Mouse (Mus musculus) stomach, embryonic 15.5 days (tissue): ENCODE data around the gene Chil1. TPM values are rescaled to one million over a fixed set of nuclear protein-coding genes. Genes with fewer than 3 reads are reported as not detected.

Experiments
- ATAC-seq: fragments of 200-750 bp; cut with Nextera tagmentation; 2 replicates; pipeline ENCODE4 v1.8.0; 2017; ENCODE audit warnings: low read depth, moderate number of reproducible peaks, moderate TSS enrichment; ENCODE audit not compliant: insufficient read depth, low FRiP score
- H3K27ac ChIP-seq: fragments of 300-500 bp; sonication (generic); 2 replicates; pipeline ENCODE4 v1.5.1; 2015; ENCODE audit warnings: mild to moderate bottlenecking, inconsistent platforms
- H3K27me3 ChIP-seq: fragments of 300-500 bp; sonication (generic); replicated peaks from 2 replicates; pipeline ENCODE4 v1.6.1; 2015; ENCODE audit warnings: inconsistent platforms
- H3K36me3 ChIP-seq: fragments of 300-500 bp; sonication (generic); 2 replicates; pipeline ENCODE4 v1.6.1; 2015; ENCODE audit warnings: inconsistent platforms
- H3K4me1 ChIP-seq: fragments of 300-500 bp; sonication (generic); 2 replicates; pipeline ENCODE4 v1.6.1; 2015; ENCODE audit warnings: inconsistent platforms
- H3K4me2 ChIP-seq: fragments of 300-500 bp; sonication (generic); 2 replicates; pipeline ENCODE4 v1.6.1; 2015; ENCODE audit warnings: mild to moderate bottlenecking, inconsistent platforms
- H3K4me3 ChIP-seq: fragments of 300-500 bp; sonication (generic); replicated peaks from 2 replicates; pipeline ENCODE4 v1.5.1; 2015; ENCODE audit warnings: inconsistent platforms
- H3K9ac ChIP-seq: fragments of 300-500 bp; sonication (generic); 2 replicates; pipeline ENCODE4 v1.6.1; 2015; ENCODE audit warnings: inconsistent platforms
- H3K9me3 ChIP-seq: fragments of 300-500 bp; sonication (generic); 2 replicates; pipeline ENCODE4 v1.6.1; 2016; ENCODE audit warnings: inconsistent platforms
- WGBS: fragments of 180-500 bp; shearing (Covaris S2); methylation state at CpG from one replicate; pipeline ENCODE4 v1.1.7; 2015; 5-methylcytosine and 5-hydroxymethylcytosine counted together
- polyA plus RNA-seq: library from polyadenylated mRNA; unstranded; fragments of >200 nt; fragmentation: Nextera tagmentation; extraction: Ambion mirVana; gene quantifications from 2 replicates; pipeline ENCODE4 v1.2.1, GENCODE M21; 2015

Chil1 gene
- polyA plus RNA-seq, 1 experiment from 2014 or later: 2.9 TPM

- H3K4me1 ChIP-seq: peaks cover 13% of the 10 kb centered on the region; the same call in 1 of the 2 replicates
- H3K9me3 ChIP-seq: no peaks in the 10 kb centered on the region
- no peaks in the 10 kb centered on the region for H3K36me3 ChIP-seq
- no peak overlapping the region for H3K4me2 ChIP-seq
- no peak overlapping the region for H3K9ac ChIP-seq
- no peak overlapping the region for H3K4me3 ChIP-seq
- no peak for ATAC-seq
- no peaks in the 10 kb centered on the region for H3K27me3 ChIP-seq
- WGBS: 80% methylated on average over 15 of the region's 15 CpGs
- H3K27ac ChIP-seq: no peak overlapping the region
Observed at GRCm38 (mm10) chr1:134197325-134197982, 15.5 kb downstream of the Chil1 start.

GRCm38 (mm10) chr1:134198197-134198995, 16.4 kb downstream of the Chil1 start:
- no peak overlapping the region for H3K4me2 ChIP-seq
- H3K27me3 ChIP-seq: no peaks in the 10 kb centered on the region
- ATAC-seq: peak; percentile 38; the same call in 1 of the 2 replicates
- H3K4me1 ChIP-seq: peaks cover 13% of the 10 kb centered on the region; the same call in 1 of the 2 replicates
- H3K9ac ChIP-seq: no peak overlapping the region
- no peaks in the 10 kb centered on the region for H3K9me3 ChIP-seq
- 67% methylated on average over 12 of the region's 12 CpGs for WGBS
- H3K27ac ChIP-seq: no peak overlapping the region
- no peaks in the 10 kb centered on the region for H3K36me3 ChIP-seq
- no peak overlapping the region for H3K4me3 ChIP-seq

- H3K4me2 ChIP-seq: no peak overlapping the region
- H3K9me3 ChIP-seq: no peaks in the 10 kb centered on the region
- no peak overlapping the region for H3K9ac ChIP-seq
- H3K4me3 ChIP-seq: no peak overlapping the region
- no peak for ATAC-seq
- H3K27ac ChIP-seq: no peak overlapping the region
- WGBS: 54% methylated on average over 2 of the region's 2 CpGs
- no peaks in the 10 kb centered on the region for H3K27me3 ChIP-seq
- peaks cover 7% of the 10 kb centered on the region; the same call in 1 of the 2 replicates for H3K4me1 ChIP-seq
- H3K36me3 ChIP-seq: no peaks in the 10 kb centered on the region
Observed at GRCm38 (mm10) chr1:134200481-134200880, 18.5 kb downstream of the Chil1 start.

- no peaks in the 10 kb centered on the region for H3K9me3 ChIP-seq
- H3K4me2 ChIP-seq: no peak overlapping the region
- no peaks in the 10 kb centered on the region for H3K36me3 ChIP-seq
- H3K4me1 ChIP-seq: peaks cover 8% of the 10 kb centered on the region; the same call in 1 of the 2 replicates
- no peak overlapping the region for H3K4me3 ChIP-seq
- H3K9ac ChIP-seq: no peak overlapping the region
- 85% methylated on average over 6 of the region's 6 CpGs for WGBS
- H3K27me3 ChIP-seq: no peaks in the 10 kb centered on the region
- no peak overlapping the region for H3K27ac ChIP-seq
- ATAC-seq: no peak
Observed at GRCm38 (mm10) chr1:134200998-134201686, 19.2 kb downstream of the Chil1 start.

GRCm38 (mm10) chr1:134201751-134202420, 19.9 kb downstream of the Chil1 start:
- no peaks in the 10 kb centered on the region for H3K9me3 ChIP-seq
- no peak for ATAC-seq
- no peaks in the 10 kb centered on the region for H3K36me3 ChIP-seq
- no peak overlapping the region for H3K4me2 ChIP-seq
- H3K9ac ChIP-seq: no peak overlapping the region
- WGBS: 61% methylated on average over 3 of the region's 3 CpGs
- H3K27ac ChIP-seq: no peak overlapping the region
- H3K4me1 ChIP-seq: 0 out of 2 replicates have a peak, but pooled peaks cover 6% of the 10 kb centered on the region
- no peak overlapping the region for H3K4me3 ChIP-seq
- no peaks in the 10 kb centered on the region for H3K27me3 ChIP-seq

GRCm38 (mm10) chr1:134204230-134204629, 22.3 kb downstream of the Chil1 start:
- no peak overlapping the region for H3K4me2 ChIP-seq
- no peaks in the 10 kb centered on the region for H3K9me3 ChIP-seq
- no peak overlapping the region for H3K4me3 ChIP-seq
- no peak for ATAC-seq
- WGBS: 91% methylated on average over 13 of the region's 13 CpGs
- no peaks in the 10 kb centered on the region for H3K27me3 ChIP-seq
- H3K4me1 ChIP-seq: 0 out of 2 replicates have a peak, but pooled peaks cover 6% of the 10 kb centered on the region
- no peak overlapping the region for H3K27ac ChIP-seq
- H3K9ac ChIP-seq: no peak overlapping the region
- H3K36me3 ChIP-seq: no peaks in the 10 kb centered on the region

GRCm38 (mm10) chr1:134205296-134206018, 23.5 kb downstream of the Chil1 start:
- no peak overlapping the region for H3K9ac ChIP-seq
- H3K4me3 ChIP-seq: no peak overlapping the region
- WGBS: 39% methylated on average over 9 of the region's 9 CpGs
- H3K4me2 ChIP-seq: no peak overlapping the region
- ATAC-seq: peak; percentile 33; the same call in 1 of the 2 replicates
- H3K36me3 ChIP-seq: no peaks in the 10 kb centered on the region
- 0 out of 2 replicates have a peak, but pooled peaks cover 6% of the 10 kb centered on the region for H3K4me1 ChIP-seq
- H3K27me3 ChIP-seq: no peaks in the 10 kb centered on the region
- no peaks in the 10 kb centered on the region for H3K9me3 ChIP-seq
- no peak overlapping the region for H3K27ac ChIP-seq

- H3K4me3 ChIP-seq: no peak overlapping the region
- 26% methylated on average over 5 of the region's 5 CpGs for WGBS
Observed at GRCm38 (mm10) chr1:134206085-134206484, 24.1 kb downstream of the Chil1 start.

GRCm38 (mm10) chr1:134210179-134210755, 28.3 kb downstream of the Chil1 start:
- no peak overlapping the region for H3K9ac ChIP-seq
- H3K27me3 ChIP-seq: no peaks in the 10 kb centered on the region
- no peaks in the 10 kb centered on the region for H3K36me3 ChIP-seq
- WGBS: 77% methylated on average over 6 of the region's 6 CpGs
- H3K9me3 ChIP-seq: no peaks in the 10 kb centered on the region
- no peak overlapping the region for H3K4me2 ChIP-seq
- no peak for ATAC-seq
- peaks cover 18% of the 10 kb centered on the region; the same call in 1 of the 2 replicates for H3K4me1 ChIP-seq
- no peak overlapping the region for H3K4me3 ChIP-seq
- no peak overlapping the region for H3K27ac ChIP-seq

More at GRCm38 (mm10) chr1:134206085-134206484, 24.1 kb downstream of the Chil1 start:
- H3K4me2 ChIP-seq: no peak overlapping the region
- H3K9me3 ChIP-seq: no peaks in the 10 kb centered on the region
- ATAC-seq: no peak
- H3K36me3 ChIP-seq: no peaks in the 10 kb centered on the region
- H3K27ac ChIP-seq: no peak overlapping the region
- no peaks in the 10 kb centered on the region for H3K27me3 ChIP-seq
- H3K4me1 ChIP-seq: 0 out of 2 replicates have a peak, but pooled peaks cover 9% of the 10 kb centered on the region
- H3K9ac ChIP-seq: no peak overlapping the region

- WGBS: 56% methylated on average over 6 of the region's 6 CpGs
- H3K4me3 ChIP-seq: no peak overlapping the region
- H3K27me3 ChIP-seq: no peaks in the 10 kb centered on the region
- H3K36me3 ChIP-seq: no peaks in the 10 kb centered on the region
- peaks cover 22% of the 10 kb centered on the region; the same call in 1 of the 2 replicates for H3K4me1 ChIP-seq
- ATAC-seq: no peak
- no peak overlapping the region for H3K4me2 ChIP-seq
- H3K9me3 ChIP-seq: no peaks in the 10 kb centered on the region
- no peak overlapping the region for H3K27ac ChIP-seq
- no peak overlapping the region for H3K9ac ChIP-seq
Observed at GRCm38 (mm10) chr1:134211043-134211442, 29.1 kb downstream of the Chil1 start.
